Mouse (Mus musculus): ENCODE measurements at regions not wholly inside any gene's neighbourhood (a gene's known extent, or its start where the extent isn't known, plus 50 kb on each side); places are given as distances from the start of the nearest gene placed in this dataset.

DNA sequence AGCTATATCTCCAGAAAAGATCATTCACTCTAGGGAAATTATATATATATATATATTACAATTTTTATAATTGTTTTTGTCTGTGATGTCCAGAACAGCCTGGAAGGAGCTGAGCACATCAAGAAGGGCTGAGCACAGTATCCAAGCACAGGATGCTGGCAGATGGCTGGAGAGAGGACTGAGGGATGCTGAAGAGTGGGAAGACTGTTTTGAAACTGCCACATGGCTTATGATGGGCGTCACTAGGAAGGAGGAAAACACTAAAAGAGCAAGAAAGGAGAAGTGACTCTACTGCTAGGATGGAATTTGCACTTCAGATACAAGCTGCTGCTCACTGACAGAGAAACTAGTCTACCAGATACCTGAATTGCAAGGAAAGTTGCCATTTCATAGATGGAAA lies 50.4 kb upstream of the Atg10 start:
- DNase-seq (ENCODE audit: low read depth, low spot score) = no peak
- WGBS = 77% methylated on average over 1 of the region's 1 CpGs

DNA sequence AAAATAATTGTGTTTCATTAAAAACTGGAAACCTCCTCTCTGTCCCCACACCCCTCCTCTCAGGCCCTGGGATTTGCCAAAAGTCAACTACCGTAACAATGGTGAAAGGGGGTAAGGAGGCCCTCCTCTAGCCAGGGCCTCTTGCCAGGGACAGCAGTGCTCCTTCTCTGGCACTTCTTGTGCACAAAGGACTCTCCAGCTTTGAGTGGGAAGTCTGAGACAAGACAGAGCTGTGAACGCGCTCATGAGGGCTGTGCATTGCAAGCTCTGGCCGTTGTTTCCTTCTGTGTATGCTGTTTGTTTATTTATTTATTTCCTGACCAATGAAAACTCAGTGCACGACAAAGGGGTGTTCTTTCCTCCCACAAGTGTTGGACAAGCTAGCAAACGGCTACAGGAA lies 50.8 kb upstream of the Atg10 start:
- WGBS = 57% methylated on average over 6 of the region's 6 CpGs
- DNase-seq (ENCODE audit: low read depth, low spot score) = no peak

DNA sequence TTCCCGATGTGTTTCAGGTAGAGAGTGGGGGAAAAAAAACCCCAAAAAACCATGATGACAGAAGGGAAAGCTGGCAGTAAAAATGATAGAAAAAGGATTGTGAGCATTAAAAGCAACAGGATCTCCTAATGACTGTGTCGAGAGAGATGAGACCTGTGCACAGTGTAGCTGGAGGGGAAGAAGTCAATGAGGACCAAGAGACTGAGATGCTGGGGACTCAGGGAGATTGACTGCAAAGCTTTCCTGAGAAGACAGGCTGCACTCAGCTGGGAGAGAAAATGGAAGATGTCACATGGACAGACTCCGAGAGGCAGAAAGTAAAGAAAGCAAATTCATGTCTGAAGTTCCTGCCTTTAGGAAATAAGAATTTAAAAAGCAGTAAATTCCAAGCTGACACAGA lies 55.7 kb upstream of the Atg10 start:
- 81% methylated on average over 3 of the region's 3 CpGs for WGBS
- DNase-seq (ENCODE audit: low read depth, low spot score) = no peak

DNA sequence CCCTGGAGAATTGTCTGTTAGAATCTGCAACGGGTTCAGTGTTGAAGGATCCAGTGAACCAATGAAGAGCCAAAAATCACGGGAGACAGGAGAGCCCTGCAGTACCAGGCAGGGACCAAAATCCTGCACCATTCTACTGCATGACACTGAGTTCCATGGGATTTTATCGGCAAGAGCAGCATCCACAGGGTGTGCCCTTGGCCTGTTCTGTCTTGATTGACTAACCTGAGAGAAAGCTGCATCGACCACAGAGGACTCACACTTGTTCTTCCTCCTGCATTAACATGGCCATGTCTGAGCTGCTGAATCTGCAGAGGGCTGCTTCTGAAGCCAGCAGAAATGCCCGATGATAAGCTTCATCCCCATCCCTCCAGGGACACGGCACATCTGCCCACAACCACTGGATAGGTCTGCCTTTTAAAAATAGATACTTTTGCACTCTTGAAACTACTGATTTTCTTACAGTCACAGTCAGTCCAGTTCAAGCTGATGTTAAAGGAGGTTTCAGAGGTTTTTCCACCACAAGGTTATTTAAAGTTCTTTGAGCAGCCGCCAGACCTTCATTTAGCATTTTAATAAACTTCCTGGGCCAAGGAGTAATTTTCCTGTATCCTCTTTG lies 71.9 kb upstream of the Atg10 start:
- no peak for DNase-seq (ENCODE audit: low read depth, low spot score)
- 75% methylated on average over 7 of the region's 7 CpGs for WGBS

DNA sequence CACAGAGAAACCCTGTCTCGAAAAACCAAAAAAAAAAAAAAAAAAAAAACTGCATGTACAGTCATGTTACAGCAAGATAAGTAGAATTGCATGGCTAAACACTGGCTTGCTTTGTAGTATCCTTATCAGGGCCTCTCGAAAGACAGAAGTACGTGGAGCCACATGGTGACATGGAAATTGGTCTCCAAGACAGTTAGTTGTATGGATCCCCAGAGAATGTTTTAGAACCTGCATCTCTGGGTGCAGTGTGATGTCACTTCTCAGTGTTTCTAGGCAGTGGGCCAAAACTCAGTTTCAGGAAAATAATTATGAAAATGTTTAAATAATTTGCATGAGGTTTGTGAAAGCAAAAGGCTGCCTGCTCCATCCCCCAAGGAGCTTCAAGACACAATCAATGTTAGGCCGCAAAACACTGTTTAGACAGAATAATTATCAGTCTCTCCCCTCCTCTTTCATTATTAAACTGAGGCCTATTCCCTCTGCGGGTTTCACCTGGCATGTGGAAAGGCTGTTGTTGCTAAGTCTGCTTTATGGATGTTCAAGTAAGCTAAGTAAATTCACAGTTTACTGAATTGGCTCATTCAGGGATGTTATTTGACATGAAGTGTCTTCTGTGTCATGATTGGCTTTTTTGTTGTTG lies 72.9 kb upstream of the Atg10 start:
- WGBS = 83% methylated on average over 5 of the region's 5 CpGs
- no peak for DNase-seq (ENCODE audit: low read depth, low spot score)

DNA sequence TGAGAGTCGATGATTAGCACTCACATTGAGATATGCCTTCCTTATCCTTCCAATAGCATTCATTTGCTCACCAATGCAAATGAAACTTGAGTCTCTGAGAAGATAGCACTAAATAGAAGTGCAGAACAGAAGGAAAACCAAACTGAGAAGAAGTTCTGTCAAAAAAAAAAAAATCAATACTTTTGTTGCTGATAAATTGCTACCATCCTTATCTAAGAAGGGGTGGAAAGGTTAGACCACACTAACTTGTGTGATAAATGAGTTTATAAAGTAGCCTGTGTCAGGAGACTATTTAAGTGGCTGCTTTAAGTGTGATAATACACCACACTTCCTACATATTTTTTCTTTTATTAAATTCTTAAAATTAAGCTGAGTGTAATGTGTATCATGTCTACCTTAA lies 78.1 kb upstream of the Atg10 start:
- WGBS = 87% methylated on average over 1 of the region's 1 CpGs
- no peak for DNase-seq (ENCODE audit: low read depth, low spot score)

DNA sequence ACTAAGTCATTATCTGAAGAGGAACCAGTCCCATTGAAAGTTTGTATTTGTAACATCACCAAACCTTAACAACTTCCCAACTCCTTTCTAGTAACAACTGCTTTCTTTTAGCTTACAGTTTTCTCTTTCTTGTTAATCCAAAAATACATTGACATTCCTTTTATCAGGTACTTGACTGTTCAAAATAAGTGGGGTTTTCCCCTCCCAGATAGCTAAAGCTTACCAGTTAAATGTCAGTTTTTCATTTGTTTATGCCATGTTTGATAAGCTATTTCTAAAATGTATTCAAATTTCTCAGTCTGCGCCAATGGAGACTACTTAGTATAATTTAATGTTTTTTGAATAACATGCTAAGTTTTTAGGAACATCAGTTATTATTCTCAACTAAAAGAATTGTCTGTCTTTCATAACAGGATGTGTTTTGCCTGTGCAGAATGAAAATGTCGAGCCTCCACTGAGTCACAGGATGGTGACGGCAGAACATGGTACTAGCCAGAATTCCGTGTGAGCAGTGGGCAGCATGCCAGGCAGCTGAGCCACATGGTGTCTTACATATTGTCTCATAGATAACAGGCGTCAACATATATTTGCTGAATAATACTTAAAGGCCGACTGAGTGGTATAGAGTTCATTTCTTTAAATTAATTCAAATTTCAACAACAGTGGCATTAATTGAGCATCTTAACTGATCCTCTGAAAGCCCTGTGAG lies 82.1 kb upstream of the Atg10 start:
- DNase-seq (ENCODE audit: low read depth, low spot score) = no peak
- WGBS = 66% methylated on average over 6 of the region's 6 CpGs

DNA sequence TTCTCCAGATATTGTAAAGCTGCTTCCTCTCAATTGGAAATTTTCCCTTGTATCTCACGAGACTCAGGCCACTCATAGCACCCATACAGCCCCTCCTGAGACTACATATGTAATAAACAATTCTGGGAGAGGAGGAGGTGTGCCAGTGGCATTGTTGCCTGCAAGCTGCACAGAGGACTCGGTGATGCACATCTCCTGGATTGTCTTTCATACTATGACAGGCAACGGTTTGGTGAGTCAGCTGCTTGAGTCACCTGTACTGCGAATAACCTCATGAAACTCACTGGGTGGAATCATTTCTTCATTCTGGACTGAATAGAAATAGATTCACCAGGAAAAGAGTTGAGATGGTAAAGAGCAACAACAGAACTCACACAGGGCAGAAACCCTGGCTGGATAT lies 82.8 kb upstream of the Atg10 start:
- DNase-seq (ENCODE audit: low read depth, low spot score) = no peak
- 74% methylated on average over 4 of the region's 4 CpGs for WGBS

DNA sequence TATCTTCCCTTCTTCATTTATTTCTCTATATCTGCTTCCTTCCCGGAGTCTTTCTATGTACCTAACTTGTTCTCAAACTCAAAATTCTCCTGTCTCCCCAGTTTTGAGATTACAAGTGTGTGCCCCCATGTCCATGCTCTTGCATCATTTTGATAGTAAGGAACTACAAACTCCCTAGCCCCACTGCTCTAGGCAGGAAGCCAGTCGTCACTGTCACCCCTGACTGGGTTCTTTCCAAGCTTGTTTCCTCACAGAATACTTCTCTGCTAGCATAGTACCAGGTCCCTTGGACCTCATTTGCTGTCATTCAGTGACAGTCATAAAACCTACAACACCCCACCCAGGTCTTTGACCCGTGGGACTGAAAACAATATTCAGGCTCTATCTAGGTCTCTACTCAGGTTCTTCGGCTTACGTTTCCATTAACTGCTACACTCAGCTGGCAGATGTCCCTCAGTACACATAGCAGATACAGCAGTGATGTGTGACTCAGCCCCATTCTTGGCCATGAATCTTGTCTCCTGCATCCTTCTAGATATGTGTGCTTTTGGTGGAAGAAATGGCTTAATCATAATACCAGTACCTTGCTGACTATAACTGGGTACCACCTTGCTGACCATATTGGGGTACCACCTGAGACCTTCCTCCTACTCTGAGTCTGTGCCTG lies 89.3 kb upstream of the Atg10 start:
- 39% methylated on average over 5 of the region's 5 CpGs for WGBS
- peak; percentile 35 for DNase-seq (ENCODE audit: low read depth, low spot score)

DNA sequence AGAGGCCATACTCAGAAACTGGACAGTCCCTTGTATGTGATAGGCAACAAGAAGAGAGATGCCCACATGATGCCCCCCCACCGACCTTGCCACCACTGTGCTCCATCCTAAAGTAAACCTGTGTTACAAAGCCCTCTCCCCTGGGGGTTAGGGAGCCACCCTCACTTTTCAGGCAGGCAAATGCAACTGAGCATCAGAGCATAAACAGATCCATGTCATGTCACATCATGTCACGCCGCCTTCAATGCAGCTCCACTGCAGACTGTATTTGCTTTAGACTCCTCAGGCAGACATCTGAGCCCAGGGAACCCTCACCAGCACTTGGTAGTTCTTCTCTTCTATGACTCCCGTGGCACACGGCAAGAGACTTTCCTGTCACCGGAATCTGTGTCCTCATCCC lies 98.6 kb upstream of the Atg10 start:
- DNase-seq (ENCODE audit: low read depth, low spot score) = no peak
- 90% methylated on average over 6 of the region's 6 CpGs for WGBS

DNA sequence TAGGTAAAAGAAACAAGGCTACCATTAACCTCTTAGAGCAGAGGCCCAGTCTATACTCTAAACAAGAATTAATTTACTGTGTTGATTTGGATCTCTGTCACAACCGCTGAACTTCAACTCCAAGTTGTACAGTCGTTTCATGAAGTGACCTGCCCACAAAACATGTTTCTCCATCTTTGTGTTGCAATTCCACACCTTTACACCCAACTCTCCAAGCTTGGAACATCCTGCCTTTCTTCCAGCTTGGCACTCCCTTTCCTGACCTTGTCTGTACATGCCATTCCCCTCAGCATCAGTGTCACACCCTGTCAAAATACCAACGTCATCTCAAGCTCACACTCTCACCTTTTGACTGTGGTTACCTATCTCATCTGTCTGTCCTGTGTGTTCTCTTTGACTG lies 103.1 kb upstream of the Atg10 start:
- 74% methylated on average over 3 of the region's 3 CpGs for WGBS
- DNase-seq (ENCODE audit: low read depth, low spot score) = no peak

DNA sequence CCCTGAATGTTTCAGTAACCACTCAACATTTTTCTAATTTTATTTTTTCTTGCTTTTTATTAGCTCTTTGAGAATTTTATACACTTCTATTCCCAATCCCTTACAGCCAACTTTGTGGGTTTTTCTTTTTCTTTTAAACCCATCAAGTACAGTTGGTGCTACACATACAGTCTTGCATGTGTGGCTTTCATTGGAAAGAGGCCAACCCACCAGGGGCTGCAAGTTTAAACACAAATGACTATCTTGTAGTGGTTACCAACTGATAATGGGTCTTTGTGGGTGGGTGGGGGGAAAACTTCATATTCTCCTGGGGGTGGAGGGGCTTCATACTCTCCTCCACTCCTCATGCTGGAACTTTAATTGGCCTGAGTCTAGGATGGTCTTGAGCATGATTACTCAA lies 110.5 kb upstream of the Atg10 start:
- no peak for DNase-seq (ENCODE audit: low read depth, low spot score)

DNA sequence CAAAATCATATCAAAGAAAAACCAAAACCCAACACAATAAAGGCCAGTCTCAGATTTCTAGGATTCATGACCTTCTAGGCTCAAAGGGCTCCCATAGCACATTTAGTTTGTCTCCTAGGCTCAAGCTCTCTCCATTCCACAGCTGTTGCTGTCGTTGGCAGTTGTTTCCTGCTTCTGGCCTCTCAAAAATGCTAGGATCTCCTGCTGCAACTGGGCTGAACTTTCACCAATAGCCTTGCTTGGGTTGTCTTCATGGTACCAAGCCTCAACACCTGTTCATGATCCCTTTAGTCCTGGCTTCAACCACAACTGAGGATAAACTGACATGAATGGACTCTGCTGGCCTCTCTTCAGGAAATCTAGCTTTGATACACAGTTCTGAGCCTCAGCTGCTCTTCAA lies 115.9 kb upstream of the Ssbp2 start:
- 63% methylated on average over 1 of the region's 1 CpGs for WGBS
- no peak for DNase-seq (ENCODE audit: low read depth, low spot score)

DNA sequence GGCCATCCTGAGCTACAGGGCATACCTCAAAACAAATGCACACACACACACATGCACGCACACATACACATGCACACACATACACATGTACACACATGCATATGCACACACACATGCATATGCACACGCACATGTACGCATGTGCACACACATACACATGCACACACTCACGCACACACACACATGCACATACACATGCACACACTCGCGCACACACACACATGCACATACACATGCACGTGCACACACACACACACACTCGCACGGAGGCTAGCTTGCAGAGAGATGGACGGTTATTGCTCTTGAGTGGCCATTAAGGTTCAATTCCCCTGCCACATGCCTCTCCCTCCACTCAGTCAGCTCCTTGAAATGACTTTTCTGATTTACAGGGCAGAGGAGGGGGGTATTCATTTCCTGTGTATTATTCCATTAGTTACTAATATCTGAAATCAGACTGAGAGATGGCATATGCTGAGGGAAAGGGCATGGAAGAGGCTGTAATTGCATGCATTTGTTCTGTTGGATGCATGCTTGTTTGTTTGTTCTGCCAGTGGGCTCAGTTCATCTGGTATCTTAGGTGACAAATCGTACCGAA lies 111.5 kb upstream of the Ssbp2 start:
- 89% methylated on average over 12 of the region's 12 CpGs for WGBS

DNA sequence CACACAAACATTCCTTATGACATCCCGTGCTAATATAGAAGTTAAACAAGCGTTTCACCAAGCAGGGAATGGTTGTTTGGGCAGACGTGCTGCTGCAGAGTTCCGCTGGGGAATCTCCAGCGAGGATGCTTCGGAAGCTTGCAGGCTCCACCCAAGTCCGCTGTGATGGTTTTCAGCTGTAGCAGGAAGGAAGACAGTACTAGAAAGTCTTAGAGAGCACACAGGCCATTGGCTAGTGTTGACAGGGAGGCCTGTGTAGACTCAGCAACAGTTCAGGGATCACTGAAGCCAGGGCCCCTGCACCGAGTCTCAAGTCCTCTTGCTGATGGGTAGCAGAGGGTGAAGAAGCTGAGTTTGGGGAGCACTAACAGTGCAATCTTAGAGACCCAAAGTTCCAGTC lies 107.8 kb upstream of the Ssbp2 start:
- 67% methylated on average over 8 of the region's 8 CpGs for WGBS
- DNase-seq (ENCODE audit: low read depth, low spot score) = no peak

More for the DNA sequence above, 111.5 kb upstream of the Ssbp2 start:
- no peak for DNase-seq (ENCODE audit: low read depth, low spot score)

DNA sequence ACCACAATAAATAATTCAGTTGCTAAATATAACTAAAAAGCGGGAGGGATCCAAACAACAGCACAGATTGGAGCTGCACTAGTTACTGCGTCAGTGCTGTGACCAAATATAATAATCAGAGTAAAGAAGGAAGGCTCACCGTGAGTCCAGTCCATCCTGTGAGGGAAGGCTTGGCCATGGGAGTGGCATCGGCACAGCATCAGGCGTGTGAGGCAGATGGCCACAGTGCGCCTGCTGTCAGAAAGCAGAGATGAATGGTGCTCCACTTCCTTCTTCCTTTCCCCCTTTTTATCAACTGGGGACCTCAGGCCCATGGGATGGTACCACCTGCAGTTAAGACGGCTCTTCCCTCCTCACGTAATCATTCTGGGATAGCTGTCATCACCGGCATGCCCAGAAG lies 103.6 kb upstream of the Ssbp2 start:
- DNase-seq (ENCODE audit: low read depth, low spot score) = no peak
- WGBS = 80% methylated on average over 9 of the region's 9 CpGs

DNA sequence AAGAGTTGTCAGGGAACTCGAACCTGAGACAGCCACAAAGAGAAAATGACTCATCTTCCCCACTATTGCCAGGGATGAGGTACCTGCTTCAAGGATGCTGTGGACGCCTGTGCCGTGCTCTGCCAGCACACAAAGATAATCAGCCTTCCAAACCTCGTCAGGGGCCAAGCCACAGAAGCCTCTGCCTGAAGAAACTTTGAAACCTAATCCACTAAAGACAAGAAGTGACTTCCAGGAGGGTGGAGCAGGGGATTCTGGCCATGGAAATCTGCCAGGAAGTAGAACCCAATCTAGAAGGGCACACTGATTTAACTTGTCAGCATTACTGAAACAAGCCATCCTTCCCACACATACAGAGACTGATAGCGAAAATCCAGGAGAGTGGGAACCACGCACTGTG lies 100.0 kb upstream of the Ssbp2 start:
- 81% methylated on average over 6 of the region's 6 CpGs for WGBS
- DNase-seq (ENCODE audit: low read depth, low spot score) = no peak

DNA sequence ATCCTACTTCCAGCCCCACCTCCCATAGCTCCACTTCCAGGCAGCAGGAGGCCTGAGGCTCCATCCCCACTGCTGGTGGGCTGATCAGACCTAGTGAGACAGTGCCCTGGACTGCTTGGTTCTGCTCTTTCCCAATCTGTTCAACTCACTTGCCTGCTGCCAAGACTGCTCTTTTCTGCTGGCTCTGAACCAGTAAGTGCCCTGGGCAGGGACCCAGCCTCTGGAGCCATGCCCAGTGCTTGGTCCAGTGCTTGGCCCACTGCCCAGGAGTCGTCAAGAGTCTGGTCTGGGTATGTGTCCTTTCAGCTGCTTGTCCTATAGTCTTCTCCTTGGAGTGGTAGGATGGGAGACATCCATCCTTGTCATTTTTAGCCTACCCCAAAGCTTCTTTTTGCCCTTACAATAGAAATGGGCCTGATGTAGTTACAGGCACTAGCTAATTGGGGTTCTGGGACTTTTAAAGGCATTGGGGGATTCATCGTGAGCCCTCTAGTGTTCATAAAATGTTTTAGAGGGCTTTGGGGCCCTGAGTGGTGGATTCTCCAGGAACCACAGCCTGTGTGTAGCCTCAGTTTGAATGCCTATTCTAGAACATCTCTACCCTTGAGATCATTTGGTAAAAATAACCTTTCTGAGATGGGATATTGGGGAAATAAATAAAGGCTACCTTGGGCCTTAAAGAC lies 94.7 kb upstream of the Ssbp2 start:
- DNase-seq (ENCODE audit: low read depth, low spot score) = no peak
- whole genome bisulfite sequencing = 38% methylated on average over 2 of the region's 2 CpGs

DNA sequence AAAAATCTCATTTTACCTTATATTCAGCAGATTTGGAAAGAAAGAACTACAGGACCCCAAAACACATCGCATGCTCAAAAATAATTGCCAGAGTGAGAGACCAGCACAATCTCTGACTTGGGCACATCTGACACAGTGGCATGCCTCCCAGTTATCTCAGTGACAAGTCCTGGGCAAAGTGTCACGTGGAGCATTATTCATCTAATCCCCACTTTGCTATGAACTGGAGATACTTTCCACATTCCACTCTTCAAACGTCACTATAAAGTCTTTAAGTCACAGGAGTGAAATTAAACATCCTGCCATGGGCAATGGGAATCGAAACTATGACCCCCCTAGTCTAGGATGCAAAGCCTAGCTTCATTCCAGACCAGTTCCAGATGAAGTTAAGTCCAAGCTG lies 93.5 kb upstream of the Ssbp2 start:
- DNase-seq (ENCODE audit: low read depth, low spot score) = no peak
- 72% methylated on average over 4 of the region's 4 CpGs for WGBS
